Mouse (Mus musculus) leukemia stem cell, adult 10-12 weeks (primary cell): ENCODE data around the gene Klf4. TPM values are rescaled to one million over a fixed set of nuclear protein-coding genes. Genes with fewer than 3 reads are reported as not detected.

Experiments
- polyA plus RNA-seq: library from polyadenylated mRNA; stranded (reverse); fragments of >175 nt; gene quantifications from 2 replicates; pipeline ENCODE4 v1.2.3, GENCODE M21; 2012; ENCODE audit warnings: low replicate concordance

Gene Klf4
- polyA plus RNA-seq, result 4.9 and 11.1 TPM in 2 replicates

GRCm38 (mm10) chr4:55532407-55533195, at the start of gene Klf4:
TSS of gene Klf4 (minus strand) at chr4:55532466.

Other genes starting within 250 kb of the Klf4 start
- 303 and 730 TPM in 2 replicates for gene Rad23b, start 182.4 kb downstream of the Klf4 start, polyA plus RNA-seq